Mouse (Mus musculus): ENCODE data around the gene Donson. TPM values are rescaled to one million over a fixed set of nuclear protein-coding genes. Genes with fewer than 3 reads are reported as not detected.
"Not testable (repeated sequence)": the region's sequence is repeated elsewhere in the genome, so short reads cannot be mapped to it uniquely, and the experiment has no call there.

Donson gene
- polyA plus RNA-seq, 1 experiment from 2014 or later = 26.2 TPM

GRCm38 (mm10) chr16:91652191-91652590 lies 36.4 kb downstream of the Donson start:
- H3K36me3 ChIP-seq = peaks cover 48% of the 10 kb centered on the region

GRCm38 (mm10) chr16:91649781-91650180 lies 38.8 kb downstream of the Donson start:
- Histone ChIP-seq H3K9ac (no peak overlapping the region), H3K27ac (no peak overlapping the region), H3K9me3 (no peaks in the 10 kb centered on the region), H3K36me3 (peaks cover 24% of the 10 kb centered on the region), H3K4me3 (no peak overlapping the region), H3K4me1 (peaks cover 19% of the 10 kb centered on the region), H3K27me3 (no peaks in the 10 kb centered on the region), H3K4me2 (peak overlapping the region; percentile 24; the same call in 1 of the 2 replicates)
- no peak for ATAC-seq (ENCODE audit: borderline replicate concordance, extremely low read depth, low FRiP score, low TSS enrichment)

More at GRCm38 (mm10) chr16:91652191-91652590, 36.4 kb downstream of the Donson start:
- no peak overlapping the region for H3K4me2 ChIP-seq
- no peaks in the 10 kb centered on the region for H3K27me3 ChIP-seq
- H3K27ac ChIP-seq = no peak overlapping the region
- no peaks in the 10 kb centered on the region for H3K9me3 ChIP-seq
- 93% methylated on average over 3 of the region's 3 CpGs for WGBS
- no peak overlapping the region for H3K4me3 ChIP-seq
- no peak overlapping the region for H3K9ac ChIP-seq
- H3K4me1 ChIP-seq = peaks cover 17% of the 10 kb centered on the region
- ATAC-seq (ENCODE audit: borderline replicate concordance, extremely low read depth, low FRiP score, low TSS enrichment) = no peak

GRCm38 (mm10) chr16:91649246-91649645 lies 39.3 kb downstream of the Donson start:
- H3K4me2 ChIP-seq = peak overlapping the region; percentile 58
- H3K9ac ChIP-seq = peak overlapping the region; percentile 34
- WGBS = 40% methylated on average over 3 of the region's 3 CpGs
- no peak for ATAC-seq (ENCODE audit: borderline replicate concordance, extremely low read depth, low FRiP score, low TSS enrichment)
- no peaks in the 10 kb centered on the region for H3K27me3 ChIP-seq
- peaks cover 19% of the 10 kb centered on the region for H3K36me3 ChIP-seq
- peak overlapping the region; percentile 68 for H3K4me3 ChIP-seq
- H3K4me1 ChIP-seq = peaks cover 21% of the 10 kb centered on the region
- H3K9me3 ChIP-seq = no peaks in the 10 kb centered on the region
- no peak overlapping the region for H3K27ac ChIP-seq

GRCm38 (mm10) chr16:91648220-91648550 lies 40.4 kb downstream of the Donson start:
- under 1% methylated on average over 25 of the region's 25 CpGs for WGBS

GRCm38 (mm10) chr16:91647461-91648219 lies 40.9 kb downstream of the Donson start, which contains the start of gene Son:
TSS of gene Son (plus strand) at chr16:91647506.
- Histone ChIP-seq H3K4me3 (peak within 1 kb of the TSS; percentile 68), H3K9ac (peak within 1 kb of the TSS; percentile 84), H3K36me3 (peaks cover 17% of the 10 kb centered on the region), H3K27ac (peak within 1 kb of the TSS; percentile 99), H3K27me3 (no peaks in the 10 kb centered on the region), H3K4me1 (peaks cover 21% of the 10 kb centered on the region), H3K9me3 (no peaks in the 10 kb centered on the region), H3K4me2 (peak within 1 kb of the TSS; percentile 96)
- peak; percentile 96 for ATAC-seq (ENCODE audit: borderline replicate concordance, extremely low read depth, low FRiP score, low TSS enrichment)
- under 1% methylated on average over 70 of the region's 70 CpGs for WGBS

More at GRCm38 (mm10) chr16:91648220-91648550, 40.4 kb downstream of the Donson start:
- H3K9me3 ChIP-seq = no peaks in the 10 kb centered on the region
- H3K9ac ChIP-seq = peak overlapping the region; percentile 75
- peaks cover 21% of the 10 kb centered on the region for H3K4me1 ChIP-seq
- H3K36me3 ChIP-seq = peaks cover 12% of the 10 kb centered on the region
- H3K27ac ChIP-seq = peak overlapping the region; percentile 99
- ATAC-seq (ENCODE audit: borderline replicate concordance, extremely low read depth, low FRiP score, low TSS enrichment) = peak; percentile 62
- no peaks in the 10 kb centered on the region for H3K27me3 ChIP-seq
- H3K4me3 ChIP-seq = peak overlapping the region; percentile 68
- H3K4me2 ChIP-seq = peak overlapping the region; percentile 58

GRCm38 (mm10) chr16:91646681-91647419 lies 41.7 kb downstream of the Donson start, which contains the start of gene Gart:
TSS of gene Gart (minus strand) at chr16:91646952.
- Histone ChIP-seq H3K27ac (peak within 1 kb of the TSS; percentile 99), H3K9me3 (no peaks in the 10 kb centered on the region), H3K4me2 (peak within 1 kb of the TSS; percentile 96), H3K36me3 (peaks cover 13% of the 10 kb centered on the region), H3K9ac (peak within 1 kb of the TSS; percentile 84), H3K4me1 (peaks cover 15% of the 10 kb centered on the region), H3K4me3 (peak within 1 kb of the TSS; percentile 68), H3K27me3 (no peaks in the 10 kb centered on the region)
- peak; percentile 95 for ATAC-seq (ENCODE audit: borderline replicate concordance, extremely low read depth, low FRiP score, low TSS enrichment)
- WGBS = under 1% methylated on average over 59 of the region's 59 CpGs

- peak overlapping the region; percentile 99 for H3K27ac ChIP-seq
- H3K4me2 ChIP-seq = peak overlapping the region; percentile 96
- 1% methylated on average over 11 of the region's 11 CpGs for WGBS
- no peaks in the 10 kb centered on the region for H3K9me3 ChIP-seq
- no peaks in the 10 kb centered on the region for H3K27me3 ChIP-seq
- no peak for ATAC-seq (ENCODE audit: borderline replicate concordance, extremely low read depth, low FRiP score, low TSS enrichment)
- H3K4me3 ChIP-seq = peak overlapping the region; percentile 68
- peak overlapping the region; percentile 84 for H3K9ac ChIP-seq
- H3K4me1 ChIP-seq = peaks cover 15% of the 10 kb centered on the region
- H3K36me3 ChIP-seq = peaks cover 16% of the 10 kb centered on the region; the same call in 1 of the 2 replicates
Measured at GRCm38 (mm10) chr16:91645995-91646602, 42.5 kb downstream of the Donson start.

- H3K27ac ChIP-seq; H3K4me3 ChIP-seq; H3K9me3 ChIP-seq; H3K27me3 ChIP-seq; ATAC-seq (ENCODE audit: borderline replicate concordance, extremely low read depth, low FRiP score, low TSS enrichment); H3K9ac ChIP-seq: not testable (repeated sequence)
- Histone ChIP-seq H3K4me2 (peak overlapping the region; percentile 96), H3K36me3 (peaks cover 20% of the 10 kb centered on the region; the same call in 1 of the 2 replicates), H3K4me1 (peaks cover 15% of the 10 kb centered on the region)
- WGBS = 44% methylated on average over 1 of the region's 2 CpGs
Measured at GRCm38 (mm10) chr16:91645420-91645819, 43.1 kb downstream of the Donson start.

GRCm38 (mm10) chr16:91644901-91645300 lies 43.7 kb downstream of the Donson start:
- 79% methylated on average over 2 of the region's 2 CpGs for WGBS
- H3K9me3 ChIP-seq = no peaks in the 10 kb centered on the region
- H3K27me3 ChIP-seq = no peaks in the 10 kb centered on the region
- no peak overlapping the region for H3K4me3 ChIP-seq
- H3K4me1 ChIP-seq = peaks cover 12% of the 10 kb centered on the region
- peaks cover 25% of the 10 kb centered on the region for H3K36me3 ChIP-seq
- no peak for ATAC-seq (ENCODE audit: borderline replicate concordance, extremely low read depth, low FRiP score, low TSS enrichment)
- H3K4me2 ChIP-seq = peak overlapping the region; percentile 2; the same call in 1 of the 2 replicates
- no peak overlapping the region for H3K9ac ChIP-seq
- H3K27ac ChIP-seq = no peak overlapping the region

- 92% methylated on average over 8 of the region's 8 CpGs for WGBS
- Histone ChIP-seq H3K4me1 (0 out of 2 replicates have a peak, but pooled peaks cover 5% of the 10 kb centered on the region), H3K9ac (no peak overlapping the region), H3K4me2 (no peak overlapping the region), H3K27ac (no peak overlapping the region), H3K27me3 (no peaks in the 10 kb centered on the region), H3K4me3 (no peak overlapping the region), H3K9me3 (no peaks in the 10 kb centered on the region), H3K36me3 (peaks cover 69% of the 10 kb centered on the region)
- ATAC-seq (ENCODE audit: borderline replicate concordance, extremely low read depth, low FRiP score, low TSS enrichment) = no peak
Measured at GRCm38 (mm10) chr16:91640171-91640570, 48.4 kb downstream of the Donson start.

GRCm38 (mm10) chr16:91639636-91640035 lies 48.9 kb downstream of the Donson start:
- no peak for ATAC-seq (ENCODE audit: borderline replicate concordance, extremely low read depth, low FRiP score, low TSS enrichment)
- H3K36me3 ChIP-seq = peaks cover 73% of the 10 kb centered on the region
- 94% methylated on average over 2 of the region's 2 CpGs for WGBS

More at GRCm38 (mm10) chr16:91639636-91640035, 48.9 kb downstream of the Donson start:
- no peak overlapping the region for H3K4me2 ChIP-seq
- H3K4me1 ChIP-seq = 0 out of 2 replicates have a peak, but pooled peaks cover under 1% of the 10 kb centered on the region
- H3K27ac ChIP-seq = no peak overlapping the region
- H3K27me3 ChIP-seq = no peaks in the 10 kb centered on the region
- no peak overlapping the region for H3K9ac ChIP-seq
- H3K9me3 ChIP-seq = no peaks in the 10 kb centered on the region
- H3K4me3 ChIP-seq = no peak overlapping the region

Measured in lung, embryonic 15.5 days (tissue).